Mouse (Mus musculus) urinary bladder, postnatal 14 days (tissue): ENCODE results near the gene Galnt11.
A peak's percentile ranks its signal among the peaks of the same experiment; 100 is the strongest.
"Not testable (repeated sequence)": the region's sequence is repeated elsewhere in the genome, so short reads cannot be mapped to it uniquely, and the experiment has no call there.

ENCODE experiments used
- DNase-seq: peaks from one replicate; pipeline ENCODE4 v3.0.0; 2021; ENCODE audit warnings: low spot score

Gene Galnt11

DNA sequence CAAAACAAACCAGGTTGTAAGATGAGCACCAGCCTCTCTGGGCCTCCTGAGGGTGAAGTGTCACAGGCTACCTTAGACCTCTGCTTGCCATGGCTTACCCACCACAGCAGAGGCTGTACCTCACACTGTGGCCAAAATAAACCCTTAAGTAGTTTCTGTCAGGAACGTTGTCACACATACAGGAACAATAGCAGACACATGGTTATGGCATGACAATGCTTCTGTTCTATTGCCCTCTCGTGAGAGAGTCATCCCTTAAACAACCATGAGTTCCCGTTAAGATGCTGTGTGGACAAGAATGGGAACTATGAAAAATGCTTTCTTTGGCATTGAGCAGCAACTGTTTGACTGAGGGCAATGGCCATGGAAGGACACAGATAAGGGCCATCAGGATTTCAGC lies at the start of gene Galnt11:
Gene Galnt11 (plus strand): TSS at position 301 of the 400 bp plus-strand sequence.
- DNase-seq: no peak

DNA sequence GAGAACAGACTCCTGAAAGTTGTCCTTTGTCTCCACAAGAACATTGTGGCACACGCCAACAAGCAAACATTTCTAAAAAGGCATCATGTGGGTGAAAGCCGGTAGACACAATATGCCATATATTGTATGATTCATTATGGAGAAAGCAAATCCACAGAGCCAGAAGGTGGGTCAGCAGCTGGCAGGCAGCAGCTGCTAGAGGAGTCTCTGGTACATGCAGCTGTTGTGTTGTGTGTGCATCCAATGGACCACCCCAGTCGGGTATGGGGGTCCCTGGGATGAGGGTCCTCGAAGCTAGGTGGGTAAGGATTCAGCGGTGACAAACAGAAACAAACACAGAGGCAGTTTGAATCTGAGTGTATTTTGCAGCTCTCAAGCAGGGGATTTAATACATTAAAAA lies 43.8 kb upstream of the Galnt11 start:
- DNase-seq: not testable (repeated sequence)

GRCm38 (mm10) chr5:25178543-25178942 lies 43.2 kb upstream of the Galnt11 start:
- not testable (repeated sequence) for DNase-seq

DNA sequence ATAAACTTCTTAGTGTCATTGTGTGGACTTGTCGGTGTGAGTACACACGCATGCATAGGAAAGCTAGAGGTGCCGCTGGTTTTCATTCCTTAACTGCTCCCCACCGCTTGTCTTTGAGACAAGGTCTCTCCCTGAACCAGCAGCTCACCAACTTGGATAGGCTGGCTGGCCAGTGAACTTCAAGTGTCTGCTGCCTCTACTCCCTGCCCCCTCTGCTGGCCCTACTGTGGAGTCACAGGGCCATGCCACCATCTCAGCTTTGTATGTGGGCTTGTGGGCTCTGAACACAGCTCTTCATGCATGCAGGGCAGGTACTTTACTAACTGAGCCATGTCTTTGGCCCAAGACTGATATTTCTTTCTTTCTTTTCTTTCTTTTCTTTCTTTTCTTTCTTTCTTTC lies 42.4 kb upstream of the Galnt11 start:
- no peak for DNase-seq

- no peak for DNase-seq
These were observed 41.7 kb upstream of the Galnt11 start for GRCm38 (mm10) chr5:25179936-25180488.

DNA sequence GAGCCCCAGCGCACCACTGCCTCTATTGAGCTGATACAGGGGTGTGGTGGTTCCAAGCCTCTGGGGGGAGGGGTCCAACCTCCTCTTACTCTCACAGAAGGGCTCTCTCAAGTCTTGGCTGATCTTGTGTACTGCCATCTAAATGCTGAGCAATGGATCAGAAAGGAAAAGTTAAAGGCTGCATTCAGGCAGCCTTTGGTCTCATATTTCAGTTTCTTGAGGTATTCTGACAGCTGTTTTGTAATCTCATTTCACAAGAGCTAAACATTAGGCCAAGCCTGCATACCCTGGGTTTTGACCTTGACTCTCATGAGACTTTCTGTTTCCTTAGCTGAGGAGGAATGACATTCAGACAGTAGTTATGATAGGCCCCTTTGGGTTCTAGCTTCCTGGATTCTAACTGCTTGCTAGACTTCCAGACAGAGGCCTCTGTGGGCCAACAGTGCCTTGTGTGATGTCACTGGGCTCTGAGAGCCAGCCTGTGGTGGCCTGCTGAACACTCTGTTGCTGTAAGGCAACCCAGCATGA lies 40.6 kb upstream of the Galnt11 start, which contains the start of gene Galntl5:
Gene Galntl5 (plus strand): TSS at position 457 of the 528 bp plus-strand sequence.
- DNase-seq: no peak

- DNase-seq: no peak
These were observed 38.1 kb upstream of the Galnt11 start for GRCm38 (mm10) chr5:25183595-25183994.

DNA sequence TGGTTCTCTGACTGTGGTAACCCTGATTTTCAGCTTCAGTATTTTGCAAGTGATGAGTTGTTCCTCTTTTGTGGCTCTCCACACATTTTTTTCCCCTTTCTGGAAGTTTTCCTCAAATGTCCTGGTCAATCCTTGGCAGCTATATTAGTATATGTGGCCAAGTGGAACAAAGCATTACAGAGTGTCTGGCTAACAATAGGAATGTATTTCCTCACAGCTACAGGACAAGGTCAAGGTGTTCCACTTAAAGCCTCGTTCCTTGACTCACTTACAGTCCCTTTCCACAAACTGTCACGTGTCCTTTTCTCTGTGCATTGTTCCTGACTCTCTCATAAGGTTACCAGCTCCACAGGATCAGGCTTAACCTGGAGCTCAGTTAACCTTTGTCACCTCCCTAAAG lies 37.1 kb upstream of the Galnt11 start:
- DNase-seq: no peak

GRCm38 (mm10) chr5:25187727-25188126 lies 34.0 kb upstream of the Galnt11 start:
- no peak for DNase-seq

- DNase-seq: peak; percentile 39
These were observed 32.9 kb upstream of the Galnt11 start for GRCm38 (mm10) chr5:25188802-25189201.

DNA sequence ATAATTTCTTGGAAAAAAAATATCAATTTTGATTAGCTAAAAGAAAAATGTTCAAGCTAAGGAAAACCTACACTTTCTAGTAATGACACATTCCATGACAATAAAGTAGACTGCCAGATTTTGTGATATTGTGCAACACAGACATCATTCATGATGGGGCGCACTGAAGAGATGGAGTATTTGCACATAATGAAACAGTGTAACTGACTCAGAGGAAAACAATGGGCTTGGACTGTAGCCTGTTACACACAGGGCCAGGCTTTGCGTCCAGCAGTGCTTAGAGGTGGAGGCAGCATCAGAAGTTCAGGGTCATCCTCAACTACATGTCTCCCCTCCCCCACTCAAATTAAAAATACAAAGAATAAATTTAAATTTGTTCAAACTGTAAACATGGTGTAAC lies 31.2 kb upstream of the Galnt11 start:
- no peak for DNase-seq

DNA sequence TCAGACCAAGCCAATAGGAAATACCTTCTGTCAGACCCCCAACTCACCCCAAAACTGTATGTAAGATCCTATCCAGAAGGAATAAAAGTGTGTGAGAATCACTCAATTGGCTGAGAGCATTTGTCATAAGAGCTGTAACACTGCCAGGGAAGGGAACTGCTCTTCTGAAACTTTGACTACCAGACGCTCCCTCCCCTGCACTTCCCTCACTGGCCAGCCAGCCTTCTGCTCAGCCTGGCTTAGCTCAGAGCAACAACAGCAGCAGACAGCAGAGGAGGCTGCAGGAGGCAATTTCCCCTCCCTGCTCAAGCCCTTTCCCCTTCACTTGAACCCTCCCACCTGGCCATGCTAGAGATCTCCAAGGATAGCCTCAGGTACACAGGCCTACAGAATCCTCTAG lies 9.8 kb upstream of the Galnt11 start:
- DNase-seq: no peak

DNA sequence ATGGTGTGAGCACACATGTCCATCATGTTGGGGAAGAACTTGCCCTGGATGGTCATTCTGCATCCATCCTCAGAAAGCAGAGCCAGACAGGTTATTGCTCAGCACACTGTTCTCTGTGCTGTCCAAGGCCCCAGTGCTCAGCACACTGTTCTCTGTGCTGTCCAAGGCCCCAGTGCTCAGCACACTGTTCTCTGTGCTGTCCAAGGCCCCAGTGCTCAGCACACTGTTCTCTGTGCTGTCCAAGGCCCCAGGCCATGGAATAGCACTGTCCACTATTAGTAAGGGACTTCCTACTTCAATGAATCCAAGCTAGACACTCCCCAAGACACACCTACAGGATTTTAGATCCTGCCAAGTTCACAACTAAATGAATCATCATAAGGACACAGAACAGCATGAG lies 8.5 kb upstream of the Galnt11 start:
- DNase-seq: not testable (repeated sequence)

GRCm38 (mm10) chr5:25215006-25215405 lies 6.7 kb upstream of the Galnt11 start:
- no peak for DNase-seq

GRCm38 (mm10) chr5:25222752-25223702 lies 1.3 kb downstream of the Galnt11 start, which contains the start of gene E130116L18Rik:
E130116L18Rik (minus strand) TSS chr5:25223153.
- DNase-seq: peak; percentile 85

DNA sequence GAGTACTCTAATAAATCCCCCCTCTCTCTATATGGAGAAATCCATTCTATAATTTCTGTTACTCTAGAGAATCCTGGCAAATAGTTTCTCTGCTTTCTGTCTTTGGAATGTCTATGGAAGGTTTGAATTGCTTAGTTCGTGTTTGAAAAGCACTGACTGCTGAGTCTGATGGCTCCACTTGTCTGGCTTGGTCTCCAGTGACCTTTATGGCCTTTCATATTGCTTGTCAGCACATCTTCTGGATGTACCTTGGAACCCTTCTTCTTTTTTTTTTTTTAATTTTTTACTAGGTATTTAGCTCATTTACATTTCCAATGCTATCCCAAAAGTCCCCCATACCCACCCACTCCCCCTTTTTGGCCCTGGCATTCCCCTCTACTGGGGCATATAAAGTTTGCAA lies 2.7 kb downstream of the Galnt11 start:
- DNase-seq: not testable (repeated sequence)

DNA sequence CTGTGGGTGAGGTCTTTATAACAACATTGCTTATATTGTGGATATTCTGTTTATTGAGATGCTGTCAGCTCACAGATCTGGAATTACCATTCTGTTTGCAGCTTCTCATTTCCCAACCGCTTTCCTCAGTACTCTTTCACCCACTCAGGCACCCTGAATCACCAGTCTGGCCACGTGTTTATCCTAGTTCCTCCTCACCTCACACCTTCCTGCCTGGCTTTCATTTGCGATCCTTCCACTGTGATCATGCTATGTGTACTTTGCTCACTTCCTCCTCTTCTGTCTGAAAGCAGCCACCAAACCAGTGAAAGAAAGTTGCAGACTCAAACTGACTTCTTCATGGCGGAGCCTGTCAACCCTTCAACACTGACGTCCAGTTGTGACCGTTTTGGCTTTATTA lies 21.4 kb downstream of the Galnt11 start:
- peak; percentile 14 for DNase-seq

DNA sequence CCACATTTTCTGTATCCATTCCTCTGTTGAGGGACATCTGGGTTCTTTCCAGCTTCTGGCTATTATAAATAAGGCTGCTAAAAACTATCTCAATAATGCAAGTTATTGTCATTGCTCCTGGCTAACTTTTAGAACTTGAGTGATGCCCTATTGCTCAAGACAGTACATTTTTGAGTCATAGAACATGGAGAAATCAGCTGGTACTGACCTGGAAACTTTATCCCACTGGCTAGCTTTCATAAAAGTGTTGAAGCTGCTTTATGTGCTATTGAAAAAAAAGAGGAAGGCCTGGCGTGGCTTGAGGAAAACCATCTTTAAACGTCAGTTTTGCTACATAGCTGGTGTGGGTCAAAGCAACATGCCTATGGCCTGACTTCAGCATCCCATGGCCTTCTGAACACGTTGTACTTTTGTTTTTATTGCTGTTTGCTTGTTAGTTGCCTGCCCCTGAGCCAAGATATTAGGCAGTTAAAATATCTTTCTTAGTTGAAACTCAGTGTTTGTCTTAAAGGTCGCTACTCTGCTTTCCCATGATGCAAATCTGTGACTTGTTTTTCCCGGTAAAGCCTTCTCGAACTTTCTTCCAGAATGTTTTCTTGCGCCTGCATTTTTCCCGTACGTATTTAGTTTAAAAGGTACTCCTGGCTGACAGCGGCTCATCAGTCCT lies 24.2 kb downstream of the Galnt11 start:
- DNase-seq: no peak

GRCm38 (mm10) chr5:25246473-25246865 lies 24.8 kb downstream of the Galnt11 start:
- DNase-seq: no peak

- DNase-seq: no peak
These were observed 25.3 kb downstream of the Galnt11 start for GRCm38 (mm10) chr5:25247036-25247435.

DNA sequence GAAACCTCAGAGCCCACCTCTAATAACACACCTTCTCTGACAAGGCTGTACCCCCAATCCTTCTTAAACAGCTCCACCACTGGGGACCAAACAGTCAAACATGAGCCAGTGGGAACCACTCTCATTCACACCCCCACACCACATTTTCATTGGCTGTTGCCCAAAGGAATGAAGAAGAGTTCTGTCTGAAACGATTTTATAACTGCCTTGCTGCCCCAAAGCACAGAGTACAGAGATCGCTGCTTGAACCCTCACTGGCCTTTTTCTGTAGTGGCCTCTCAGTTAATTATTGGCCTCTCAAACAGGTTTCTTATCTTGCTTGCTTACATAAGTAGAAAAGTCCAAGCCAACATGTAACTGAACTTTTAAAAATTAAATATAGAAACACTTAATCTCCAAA lies 30.7 kb downstream of the Galnt11 start:
- no peak for DNase-seq

GRCm38 (mm10) chr5:25252825-25253544 lies 31.3 kb downstream of the Galnt11 start:
- no peak for DNase-seq
